Mouse (Mus musculus): ENCODE data around the gene Itln1.

- TF ChIP-seq POLR2A (IDR thresholded peaks at IDR 0.05; ENCODE audit: extremely low read depth, insufficient read depth, low read length) (no peak), CTCF (IDR thresholded peaks at IDR 0.05; ENCODE audit: extremely low read depth, insufficient read depth, low read length) (no peak)
These were observed 57.1 kb downstream of the Itln1 start for GRCm38 (mm10) chr1:171477758-171478545.

All from cortical plate, adult 2 months (tissue).